Mouse (Mus musculus): Measurements from ENCODE around the gene Rassf3. TPM values are rescaled to one million over a fixed set of nuclear protein-coding genes. Genes with fewer than 3 reads are reported as not detected.
A peak's percentile ranks its signal among the peaks of the same experiment; 100 is the strongest.

Rassf3 gene
- polyA plus RNA-seq, 1 experiment from 2014 or later, result 21.0 TPM

DNA sequence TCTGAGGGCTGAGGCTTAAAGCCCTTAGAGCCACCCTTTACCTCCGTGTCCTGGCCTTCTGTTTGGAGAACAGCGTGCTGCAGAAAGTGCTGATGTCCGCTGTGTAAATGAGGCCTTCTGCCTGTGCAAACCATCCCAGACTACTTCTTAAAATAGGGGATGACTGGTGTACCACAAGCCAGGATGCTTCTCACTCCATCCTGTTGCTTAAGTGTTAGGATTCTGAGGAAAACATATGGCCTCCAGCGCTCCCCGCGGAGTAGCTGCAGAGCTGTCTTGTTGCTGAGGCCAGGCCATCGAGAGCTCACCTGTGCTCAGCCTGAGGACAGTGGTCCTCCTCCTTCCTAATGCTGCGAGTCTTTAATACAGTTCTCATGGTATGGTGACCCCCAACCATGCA, 84.2 kb downstream of the Rassf3 start:
- H3K27ac ChIP-seq (ENCODE audit: low read depth), result no peak overlapping the region
- H3K9ac ChIP-seq, result no peak overlapping the region
- no peaks in the 10 kb centered on the region for H3K27me3 ChIP-seq (ENCODE audit: insufficient read depth, low read length)
- H3K4me2 ChIP-seq, result no peak overlapping the region
- no peaks in the 10 kb centered on the region for H3K9me3 ChIP-seq (ENCODE audit: low read depth, low read length)
- ATAC-seq (ENCODE audit: insufficient read depth) (no peak), DNase-seq (no peak)
- H3K36me3 ChIP-seq (ENCODE audit: insufficient read depth), result peaks cover 84% of the 10 kb centered on the region
- no peak overlapping the region for H3K4me3 ChIP-seq (ENCODE audit: low read depth, low read length)
- WGBS, result 96% methylated on average over 8 of the region's 8 CpGs
- TF ChIP-seq CTCF (IDR thresholded peaks at IDR 0.05; ENCODE audit: low read depth), result no peak
- peaks cover 11% of the 10 kb centered on the region; the same call in 1 of the 2 replicates for H3K4me1 ChIP-seq (ENCODE audit: insufficient read depth)

- Histone ChIP-seq H3K4me1 (ENCODE audit: insufficient read depth) (peaks cover 23% of the 10 kb centered on the region), H3K27ac (ENCODE audit: low read depth) (no peak overlapping the region), H3K9me3 (ENCODE audit: low read depth, low read length) (no peaks in the 10 kb centered on the region), H3K4me2 (no peak overlapping the region), H3K27me3 (ENCODE audit: insufficient read depth, low read length) (no peaks in the 10 kb centered on the region), H3K9ac (no peak overlapping the region), H3K36me3 (ENCODE audit: insufficient read depth) (peaks cover 73% of the 10 kb centered on the region), H3K4me3 (ENCODE audit: low read depth, low read length) (no peak overlapping the region)
- no peak for DNase-seq
- no peak for TF ChIP-seq CTCF (IDR thresholded peaks at IDR 0.05; ENCODE audit: low read depth)
- ATAC-seq (ENCODE audit: insufficient read depth), result no peak
- WGBS, result 54% methylated on average over 10 of the region's 10 CpGs
These were observed 85.5 kb downstream of the Rassf3 start for GRCm38 (mm10) chr10:121390602-121391001.

- Histone ChIP-seq H3K4me3 (ENCODE audit: low read depth, low read length) (no peak overlapping the region), H3K36me3 (ENCODE audit: insufficient read depth) (peaks cover 72% of the 10 kb centered on the region), H3K4me1 (ENCODE audit: insufficient read depth) (peaks cover 16% of the 10 kb centered on the region), H3K9ac (no peak overlapping the region), H3K4me2 (no peak overlapping the region), H3K27me3 (ENCODE audit: insufficient read depth, low read length) (no peaks in the 10 kb centered on the region), H3K27ac (ENCODE audit: low read depth) (peak overlapping the region; percentile 24; the same call in 1 of the 2 replicates), H3K9me3 (ENCODE audit: low read depth, low read length) (no peaks in the 10 kb centered on the region)
- no peak for TF ChIP-seq CTCF (IDR thresholded peaks at IDR 0.05; ENCODE audit: low read depth)
- whole genome bisulfite sequencing, result 20% methylated on average over 9 of the region's 9 CpGs
- ATAC-seq (ENCODE audit: insufficient read depth) (peak; percentile 25; the same call in 1 of the 2 replicates), DNase-seq (peak; percentile 47)
These were observed 89.8 kb downstream of the Rassf3 start for GRCm38 (mm10) chr10:121386347-121386746.

- no peak for TF ChIP-seq CTCF (IDR thresholded peaks at IDR 0.05; ENCODE audit: low read depth)
- WGBS, result 78% methylated on average over 6 of the region's 6 CpGs
- Histone ChIP-seq H3K9ac (no peak overlapping the region), H3K27ac (ENCODE audit: low read depth) (peak overlapping the region; percentile 24; the same call in 1 of the 2 replicates), H3K4me2 (no peak overlapping the region), H3K4me1 (ENCODE audit: insufficient read depth) (peaks cover 16% of the 10 kb centered on the region), H3K36me3 (ENCODE audit: insufficient read depth) (peaks cover 72% of the 10 kb centered on the region), H3K4me3 (ENCODE audit: low read depth, low read length) (no peak overlapping the region), H3K9me3 (ENCODE audit: low read depth, low read length) (no peaks in the 10 kb centered on the region), H3K27me3 (ENCODE audit: insufficient read depth, low read length) (no peaks in the 10 kb centered on the region)
- ATAC-seq (ENCODE audit: insufficient read depth) (no peak), DNase-seq (no peak)
These were observed 90.5 kb downstream of the Rassf3 start for GRCm38 (mm10) chr10:121385695-121386094.

- Histone ChIP-seq H3K27ac (ENCODE audit: low read depth) (no peak overlapping the region), H3K27me3 (ENCODE audit: insufficient read depth, low read length) (no peaks in the 10 kb centered on the region), H3K4me3 (ENCODE audit: low read depth, low read length) (no peak overlapping the region), H3K4me2 (no peak overlapping the region), H3K9ac (no peak overlapping the region), H3K36me3 (ENCODE audit: insufficient read depth) (peaks cover 64% of the 10 kb centered on the region), H3K4me1 (ENCODE audit: insufficient read depth) (peaks cover 16% of the 10 kb centered on the region), H3K9me3 (ENCODE audit: low read depth, low read length) (no peaks in the 10 kb centered on the region)
- no peak for DNase-seq
- no peak for TF ChIP-seq CTCF (IDR thresholded peaks at IDR 0.05; ENCODE audit: low read depth)
- WGBS, result 85% methylated on average over 13 of the region's 13 CpGs
- no peak for ATAC-seq (ENCODE audit: insufficient read depth)
These were observed 91.4 kb downstream of the Rassf3 start for GRCm38 (mm10) chr10:121384710-121385109.

DNA sequence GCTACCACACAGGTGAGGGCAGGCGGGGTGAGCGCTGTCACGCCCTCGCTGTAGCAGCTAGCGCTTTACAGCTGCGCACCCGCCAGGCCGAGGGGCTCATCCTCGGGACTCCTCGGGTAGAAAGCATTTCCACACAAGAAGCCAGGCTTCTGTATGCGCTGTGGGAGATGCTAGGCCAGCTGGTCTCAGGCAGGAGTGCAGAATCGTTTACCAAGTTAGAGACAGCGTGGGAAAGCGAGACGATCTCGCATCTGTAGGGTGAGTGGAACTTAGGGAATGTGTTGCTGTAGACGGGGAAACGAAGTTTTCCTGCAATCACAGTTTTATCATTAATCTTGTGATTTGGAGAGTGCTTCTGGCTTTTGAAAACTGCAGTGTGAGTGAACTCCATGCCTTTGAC, 94.9 kb downstream of the Rassf3 start:
- Histone ChIP-seq H3K4me3 (ENCODE audit: low read depth, low read length) (no peak overlapping the region), H3K4me2 (no peak overlapping the region), H3K9me3 (ENCODE audit: low read depth, low read length) (no peaks in the 10 kb centered on the region), H3K27ac (ENCODE audit: low read depth) (no peak overlapping the region), H3K9ac (no peak overlapping the region), H3K27me3 (ENCODE audit: insufficient read depth, low read length) (no peaks in the 10 kb centered on the region), H3K4me1 (ENCODE audit: insufficient read depth) (peaks cover 7% of the 10 kb centered on the region), H3K36me3 (ENCODE audit: insufficient read depth) (peaks cover 70% of the 10 kb centered on the region)
- ATAC-seq (ENCODE audit: insufficient read depth) (no peak), DNase-seq (no peak)
- 77% methylated on average over 18 of the region's 18 CpGs for WGBS
- no peak for TF ChIP-seq CTCF (IDR thresholded peaks at IDR 0.05; ENCODE audit: low read depth)

- 95% methylated on average over 3 of the region's 3 CpGs for WGBS
- DNase-seq (no peak), ATAC-seq (ENCODE audit: insufficient read depth) (no peak)
- H3K4me3 ChIP-seq (ENCODE audit: low read depth, low read length), result no peak overlapping the region
- no peak overlapping the region for H3K27ac ChIP-seq (ENCODE audit: low read depth)
- no peak overlapping the region for H3K4me2 ChIP-seq
- no peaks in the 10 kb centered on the region for H3K9me3 ChIP-seq (ENCODE audit: low read depth, low read length)
- no peak overlapping the region for H3K9ac ChIP-seq
- H3K36me3 ChIP-seq (ENCODE audit: insufficient read depth), result peaks cover 70% of the 10 kb centered on the region
- no peaks in the 10 kb centered on the region for H3K4me1 ChIP-seq (ENCODE audit: insufficient read depth)
- TF ChIP-seq CTCF (IDR thresholded peaks at IDR 0.05; ENCODE audit: low read depth), result peak; percentile 37
- H3K27me3 ChIP-seq (ENCODE audit: insufficient read depth, low read length), result no peaks in the 10 kb centered on the region
These were observed 96.8 kb downstream of the Rassf3 start for GRCm38 (mm10) chr10:121379387-121379786.

Data from lung, embryonic 14.5 days (tissue).